Mouse (Mus musculus) lung, postnatal 0 days (tissue): ENCODE data around the gene Ankrd12. TPM values are rescaled to one million over a fixed set of nuclear protein-coding genes. Genes with fewer than 3 reads are reported as not detected.

ENCODE experiments used
- ATAC-seq: fragments of 200-750 bp; cut with Nextera tagmentation; 2 replicates; pipeline ENCODE4 v1.8.0; 2017; ENCODE audit warnings: moderate library complexity
- DNase-seq: peaks from one replicate; pipeline ENCODE4 v3.0.0-alpha.2; 2016; ENCODE audit warnings: low spot score
- H3K27ac ChIP-seq: fragments of 300-500 bp; sonication (generic); 2 replicates; pipeline ENCODE4 v1.5.1; 2014; ENCODE audit warnings: antibody characterized with exemption, mild to moderate bottlenecking, low read length, mixed read lengths
- H3K27me3 ChIP-seq: fragments of 300-500 bp; sonication (generic); replicated peaks from 2 replicates; pipeline ENCODE4 v1.6.1; 2014; ENCODE audit warnings: low read length, mixed read lengths; ENCODE audit not compliant: insufficient read depth
- H3K36me3 ChIP-seq: fragments of 300-500 bp; sonication (generic); 2 replicates; pipeline ENCODE4 v1.6.1; 2014; ENCODE audit warnings: low read length, mixed read lengths; ENCODE audit not compliant: insufficient read depth
- H3K4me1 ChIP-seq: fragments of 300-500 bp; sonication (generic); 2 replicates; pipeline ENCODE4 v1.6.1; 2014; ENCODE audit warnings: antibody characterized with exemption, low read depth, low read length, mixed read lengths; ENCODE audit not compliant: insufficient read depth
- H3K4me2 ChIP-seq: fragments of 300-500 bp; sonication (generic); replicated peaks from 2 replicates; pipeline ENCODE4 v1.6.1; 2014; ENCODE audit warnings: low read depth, mild to moderate bottlenecking, low read length, moderate library complexity, mixed read lengths
- H3K4me3 ChIP-seq: fragments of 300-500 bp; sonication (generic); 2 replicates; pipeline ENCODE4 v1.5.1; 2014; ENCODE audit warnings: low read depth, low read length
- H3K9ac ChIP-seq: fragments of 300-500 bp; sonication (generic); replicated peaks from 2 replicates; pipeline ENCODE4 v1.6.1; 2014; ENCODE audit warnings: low read depth, mild to moderate bottlenecking
- H3K9me3 ChIP-seq: fragments of 300-500 bp; sonication (generic); 2 replicates; pipeline ENCODE4 v1.6.1; 2016; ENCODE audit warnings: low read length, mixed read lengths
- CTCF ChIP-seq: IDR thresholded peaks from 2 replicates; pipeline ENCODE4 v1.5.1; 2016; ENCODE audit warnings: antibody characterized with exemption, mild to moderate bottlenecking
- EP300 ChIP-seq: IDR thresholded peaks from 2 replicates; pipeline ENCODE4 v1.6.1; 2016; ENCODE audit warnings: antibody characterized with exemption, mild to moderate bottlenecking, control low read depth
- WGBS: fragments of 180-500 bp; shearing (Covaris S2); extraction: QIAGEN DNeasy Blood & Tissue Kit; methylation state at CpG from one replicate; pipeline ENCODE4 v1.1.7; 2014; 5-methylcytosine and 5-hydroxymethylcytosine counted together
- polyA plus RNA-seq: library from polyadenylated mRNA; unstranded; fragments of >200 nt; fragmentation: Nextera tagmentation; extraction: Ambion mirVana; gene quantifications from 2 replicates; pipeline ENCODE4 v1.2.1, GENCODE M21; 2015

Ankrd12 gene
- polyA plus RNA-seq, 1 experiment from 2014 or later, result 29.4 TPM

DNA sequence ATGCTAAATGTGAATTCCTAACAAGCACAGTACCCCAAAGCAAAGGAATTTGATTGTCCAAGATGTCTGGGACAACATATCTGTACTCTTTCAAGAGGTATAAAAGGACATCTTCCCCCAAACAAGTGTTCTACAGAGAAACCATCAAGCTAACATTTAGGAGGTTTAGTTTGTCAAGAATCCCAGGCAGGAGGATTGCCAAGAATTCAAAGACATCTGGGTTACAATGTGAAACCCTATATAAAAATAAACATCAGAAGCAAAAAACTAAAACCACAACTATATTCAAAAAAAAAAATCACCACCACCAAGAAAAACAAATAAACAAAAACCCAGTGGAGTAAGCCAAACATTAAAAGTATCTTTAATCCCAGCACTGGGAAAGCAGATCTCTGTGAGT is 13.4 kb upstream of the Ankrd12 start:
- no peak for ATAC-seq
- H3K9ac ChIP-seq, result no peak overlapping the region
- H3K27ac ChIP-seq, result no peak overlapping the region
- DNase-seq, result no peak
- no peak overlapping the region for H3K4me2 ChIP-seq
- TF ChIP-seq EP300 (no peak), CTCF (no peak)
- peaks cover 11% of the 10 kb centered on the region; the same call in 1 of the 2 replicates for H3K36me3 ChIP-seq
- no peaks in the 10 kb centered on the region for H3K27me3 ChIP-seq
- no peaks in the 10 kb centered on the region for H3K9me3 ChIP-seq
- no peak overlapping the region for H3K4me3 ChIP-seq
- H3K4me1 ChIP-seq, result no peaks in the 10 kb centered on the region

DNA sequence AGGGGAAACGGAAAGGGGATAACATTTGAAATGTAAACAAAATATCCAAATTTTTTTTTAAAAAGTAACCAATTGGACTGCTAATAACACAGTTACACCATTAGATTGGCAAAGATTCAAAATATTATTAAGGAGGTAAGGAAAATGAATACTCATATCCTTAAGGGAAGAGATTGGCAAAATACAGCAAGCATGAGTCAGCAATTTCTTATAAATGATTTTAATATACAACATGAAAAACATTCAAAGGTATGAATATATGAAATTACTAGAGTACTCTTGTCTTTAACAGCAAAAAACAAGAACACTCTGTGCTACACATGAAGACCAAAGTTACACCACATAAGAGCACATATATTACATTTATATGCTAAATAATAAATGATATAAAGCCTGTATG is 8.1 kb upstream of the Ankrd12 start:
- no peaks in the 10 kb centered on the region for H3K9me3 ChIP-seq
- H3K27ac ChIP-seq, result no peak overlapping the region
- H3K4me2 ChIP-seq, result no peak overlapping the region
- ATAC-seq (no peak), DNase-seq (no peak)
- H3K4me3 ChIP-seq, result no peak overlapping the region
- no peaks in the 10 kb centered on the region for H3K4me1 ChIP-seq
- H3K27me3 ChIP-seq, result no peaks in the 10 kb centered on the region
- no peak overlapping the region for H3K9ac ChIP-seq
- no peak for TF ChIP-seq CTCF
- no peak for TF ChIP-seq EP300
- 77% methylated on average over 1 of the region's 1 CpGs for WGBS
- peaks cover 11% of the 10 kb centered on the region for H3K36me3 ChIP-seq

DNA sequence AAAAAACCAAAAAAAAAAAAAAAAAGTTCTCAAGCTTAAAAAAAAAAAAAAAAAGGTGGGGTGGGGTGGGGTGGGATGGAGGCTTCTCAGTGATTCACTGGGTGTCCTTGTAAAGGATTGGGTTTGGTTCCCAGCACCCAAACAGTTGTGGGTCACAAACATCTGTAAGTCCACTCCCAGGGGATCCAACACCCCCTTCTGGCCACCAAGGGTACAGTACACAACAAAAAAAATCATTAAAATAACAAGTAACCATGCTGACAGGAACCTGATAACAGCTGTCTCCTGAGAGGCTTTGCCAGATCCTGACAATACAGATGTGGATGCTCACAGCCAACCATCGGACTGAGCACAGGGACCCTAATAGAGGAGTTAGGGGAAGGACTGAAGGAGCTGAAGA is 7.6 kb upstream of the Ankrd12 start:
- Histone ChIP-seq H3K27ac (no peak overlapping the region), H3K4me1 (no peaks in the 10 kb centered on the region), H3K36me3 (peaks cover 11% of the 10 kb centered on the region; the same call in 1 of the 2 replicates), H3K4me2 (no peak overlapping the region), H3K27me3 (no peaks in the 10 kb centered on the region), H3K9ac (no peak overlapping the region), H3K4me3 (no peak overlapping the region), H3K9me3 (no peaks in the 10 kb centered on the region)
- ATAC-seq, result no peak
- TF ChIP-seq EP300, result no peak
- TF ChIP-seq CTCF, result no peak; the same call in 1 of the 2 replicates
- no peak for DNase-seq
- 65% methylated on average over 1 of the region's 1 CpGs for WGBS

DNA sequence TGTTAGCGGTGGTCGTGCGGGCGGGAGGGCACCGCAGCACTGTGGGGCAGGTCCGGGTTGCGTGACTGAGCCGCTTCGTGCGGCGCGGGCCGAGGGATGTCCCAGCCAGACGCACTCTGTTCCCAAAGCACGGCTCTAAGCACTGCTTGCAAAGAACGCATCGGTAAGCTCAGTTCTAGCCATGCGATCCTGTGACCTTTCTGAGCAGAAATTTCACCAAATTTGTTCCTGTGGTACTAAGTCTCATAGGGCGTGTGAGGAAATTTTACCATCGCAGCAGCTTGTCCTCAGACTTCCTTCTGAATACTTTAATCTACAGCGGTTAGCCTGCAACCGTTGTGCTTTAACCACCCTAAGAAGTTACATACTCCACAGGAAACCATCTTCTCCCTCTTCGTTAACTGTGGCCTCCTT is 555 bp upstream of the Ankrd12 start:
- WGBS, result 2% methylated on average over 23 of the region's 23 CpGs

DNA sequence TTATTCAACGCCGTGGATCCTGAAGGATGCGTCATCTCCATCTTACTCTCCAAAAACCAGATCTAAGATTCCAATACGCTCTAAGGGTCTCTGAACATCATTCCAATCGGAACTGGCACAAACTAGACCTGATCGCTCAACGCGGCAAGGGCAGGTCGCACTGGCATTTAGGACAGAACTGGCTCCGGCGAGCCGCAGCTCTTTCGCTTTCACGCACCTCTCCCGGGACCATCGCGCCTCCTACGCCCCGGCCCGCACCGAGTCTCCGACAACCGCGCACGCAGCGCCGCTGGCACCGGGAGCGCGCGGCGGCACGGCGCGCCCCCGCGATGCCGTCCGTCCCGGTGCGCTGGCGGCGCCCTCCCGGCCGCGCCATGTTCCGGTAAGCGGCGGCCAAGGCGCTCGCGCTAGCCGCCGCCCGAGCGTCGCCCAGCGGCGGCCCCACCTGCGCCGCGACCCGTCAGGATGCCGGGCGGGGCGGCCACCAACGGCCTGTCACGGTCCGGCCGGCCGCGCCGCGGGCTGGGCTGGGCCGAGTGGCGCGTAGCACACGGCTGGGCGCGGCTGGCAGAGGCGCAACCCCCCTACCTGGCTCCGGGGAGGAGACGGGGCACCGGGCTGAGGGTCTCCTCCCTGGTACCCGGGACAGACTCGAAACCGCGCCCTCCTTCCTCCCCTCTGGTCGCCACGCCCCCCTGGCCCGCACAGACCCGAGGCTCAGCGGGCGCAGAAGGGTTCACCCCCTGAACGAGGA is 538 bp downstream of the Ankrd12 start:
- ATAC-seq (peak; percentile 82), DNase-seq (peak; percentile 55)
- TF ChIP-seq EP300 (no peak), CTCF (no peak)
- H3K27ac ChIP-seq, result peak overlapping the region; percentile 92
- H3K36me3 ChIP-seq, result no peaks in the 10 kb centered on the region; the same call in 1 of the 2 replicates
- no peaks in the 10 kb centered on the region for H3K9me3 ChIP-seq
- peak overlapping the region; percentile 69 for H3K9ac ChIP-seq
- peak overlapping the region; percentile 95 for H3K4me2 ChIP-seq
- peak overlapping the region; percentile 94 for H3K4me3 ChIP-seq
- WGBS, result 3% methylated on average over 49 of the region's 95 CpGs
- no peaks in the 10 kb centered on the region for H3K4me1 ChIP-seq
- H3K27me3 ChIP-seq, result no peaks in the 10 kb centered on the region

More for the DNA sequence above, 555 bp upstream of the Ankrd12 start:
- peak; percentile 32 for ATAC-seq
- H3K4me2 ChIP-seq, result peak overlapping the region; percentile 95
- no peaks in the 10 kb centered on the region for H3K27me3 ChIP-seq
- no peak for TF ChIP-seq CTCF
- TF ChIP-seq EP300, result no peak
- H3K9ac ChIP-seq, result peak overlapping the region; percentile 69
- no peak for DNase-seq
- H3K36me3 ChIP-seq, result no peaks in the 10 kb centered on the region; the same call in 1 of the 2 replicates
- H3K4me3 ChIP-seq, result peak overlapping the region; percentile 94
- no peaks in the 10 kb centered on the region for H3K9me3 ChIP-seq
- no peaks in the 10 kb centered on the region for H3K4me1 ChIP-seq
- H3K27ac ChIP-seq, result peak overlapping the region; percentile 65

DNA sequence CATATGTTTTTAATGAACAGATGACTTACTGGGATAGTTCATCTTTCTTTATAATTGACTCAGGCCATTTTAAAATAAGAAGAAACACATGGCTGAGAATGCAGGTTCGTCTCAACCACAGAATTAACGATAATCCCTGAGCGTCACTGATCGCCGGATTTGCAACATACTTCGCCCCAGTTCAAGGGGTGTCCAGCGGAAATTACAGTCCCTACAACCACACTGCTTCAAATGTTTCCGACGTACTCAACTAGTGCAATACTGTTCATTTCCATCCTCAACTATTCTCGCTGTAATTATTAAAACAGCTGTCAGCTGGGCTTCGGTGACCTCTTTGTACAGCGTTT is 1.1 kb downstream of the Ankrd12 start:
- Histone ChIP-seq H3K27me3 (no peaks in the 10 kb centered on the region), H3K36me3 (no peaks in the 10 kb centered on the region; the same call in 1 of the 2 replicates), H3K4me2 (peak overlapping the region; percentile 95), H3K9ac (peak overlapping the region; percentile 69; the same call in 1 of the 2 replicates), H3K27ac (0 out of 2 replicates have a peak overlapping the region, but pooled peaks have one; percentile 92), H3K4me1 (no peaks in the 10 kb centered on the region), H3K9me3 (no peaks in the 10 kb centered on the region), H3K4me3 (peak overlapping the region; percentile 94)
- no peak for TF ChIP-seq EP300
- TF ChIP-seq CTCF, result no peak
- WGBS, result 3% methylated on average over 12 of the region's 12 CpGs
- no peak for DNase-seq
- no peak for ATAC-seq
